Mouse (Mus musculus) MEL (cell line): ENCODE measurements at regions not wholly inside any gene's neighbourhood (a gene's known extent, or its start where the extent isn't known, plus 50 kb on each side); places are given as distances from the start of the nearest gene placed in this dataset.

Experiments
- DNase-seq: peaks from one replicate; pipeline ENCODE4 v3.0.0; 2011; ENCODE audit warnings: low read depth, low spot score
- H3K27ac ChIP-seq: 2 replicates; pipeline ENCODE4 v1.5.1; 2012; ENCODE audit warnings: low read depth, mild to moderate bottlenecking, control low read depth, low read length, moderate library complexity; ENCODE audit not compliant: control insufficient read depth
- H3K27me3 ChIP-seq, 2 experiments: fragments of 150-350 bp in 1 of 2; sonication (generic) in 1 of 2; 2 replicates each; pipeline ENCODE4 v1.6.1; 2012; ENCODE audit warnings: low read length in 2 of 2, mild to moderate bottlenecking in 2 of 2, improper control_type of control experiment in 1 of 2, moderate library complexity in 1 of 2; ENCODE audit not compliant: insufficient read depth in 2 of 2, control insufficient read depth in 1 of 2
- H3K36me3 ChIP-seq, 2 experiments: 2 replicates each; pipeline ENCODE4 v1.6.1; 2012 to 2014; ENCODE audit warnings: low read length in 2 of 2, improper control_type of control experiment in 1 of 2, inconsistent platforms in 1 of 2, mild to moderate bottlenecking in 1 of 2; ENCODE audit not compliant: insufficient read depth in 2 of 2, control insufficient read depth in 1 of 2
- H3K4me1 ChIP-seq, 2 experiments: fragments of 150-350 bp in 1 of 2; sonication (generic) in 1 of 2; 2 replicates each; pipeline ENCODE4 v1.6.1; 2012; ENCODE audit warnings: low read length in 2 of 2, improper control_type of control experiment in 1 of 2, mild to moderate bottlenecking in 1 of 2; ENCODE audit not compliant: insufficient read depth in 2 of 2, control insufficient read depth in 1 of 2
- H3K4me3 ChIP-seq, 2 experiments: fragments of 150-350 bp in 1 of 2; sonication (generic) in 1 of 2; 2 replicates each; pipeline ENCODE4 v1.5.1; 2012; ENCODE audit warnings: low read depth in 2 of 2, low read length in 2 of 2, mild to moderate bottlenecking in 2 of 2, moderate library complexity in 2 of 2, control low read depth in 1 of 2, improper control_type of control experiment in 1 of 2; ENCODE audit not compliant: control insufficient read depth in 1 of 2, insufficient read depth in 1 of 2
- H3K79me2 ChIP-seq: 2 replicates; pipeline ENCODE4 v1.6.1; 2012; ENCODE audit warnings: mild to moderate bottlenecking, low read length, moderate library complexity; ENCODE audit not compliant: control insufficient read depth, poor library complexity, insufficient read depth
- H3K9ac ChIP-seq: 2 replicates; pipeline ENCODE4 v1.6.1; 2012; ENCODE audit warnings: low read depth, mild to moderate bottlenecking, control low read depth, low read length, moderate library complexity; ENCODE audit not compliant: control insufficient read depth, poor library complexity, severe bottlenecking
- H3K9me3 ChIP-seq: fragments of 150-350 bp; sonication (generic); replicated peaks from 2 replicates; pipeline ENCODE4 v1.6.1; 2012; ENCODE audit warnings: mild to moderate bottlenecking, low read length, improper control_type of control experiment, moderate library complexity; ENCODE audit not compliant: insufficient read depth
- CHD2 ChIP-seq: IDR thresholded peaks from 2 replicates; pipeline ENCODE4 v1.6.1; 2011; ENCODE audit warnings: low read length, improper control_type of control experiment
- E2F4 ChIP-seq: IDR thresholded peaks from 2 replicates; pipeline ENCODE4 v1.6.1; 2011; ENCODE audit warnings: low read depth, low read length, improper control_type of control experiment, borderline replicate concordance
- ELF1 ChIP-seq: IDR thresholded peaks from 2 replicates; pipeline ENCODE4 v1.6.1; 2014; ENCODE audit warnings: low read depth, mild to moderate bottlenecking, inconsistent platforms, low read length, improper control_type of control experiment, moderate library complexity
- ETS1 ChIP-seq: IDR thresholded peaks from 2 replicates; pipeline ENCODE4 v1.6.1; 2012; ENCODE audit warnings: low read depth, mild to moderate bottlenecking, inconsistent platforms, low read length, improper control_type of control experiment, moderate library complexity
- GABPA ChIP-seq: IDR thresholded peaks from 2 replicates; pipeline ENCODE4 v1.6.1; 2012; ENCODE audit warnings: low read depth, mild to moderate bottlenecking, inconsistent platforms, low read length, improper control_type of control experiment, moderate library complexity
- MAX ChIP-seq: IDR thresholded peaks from 2 replicates; pipeline ENCODE4 v1.6.1; 2011; ENCODE audit warnings: low read length, improper control_type of control experiment
- MEF2A ChIP-seq: IDR thresholded peaks from 2 replicates; pipeline ENCODE4 v1.6.1; 2014; ENCODE audit warnings: low read depth, mild to moderate bottlenecking, inconsistent platforms, low read length, improper control_type of control experiment; ENCODE audit not compliant: poor library complexity, insufficient replicate concordance, severe bottlenecking; ENCODE audit errors: extremely low read depth
- MYB ChIP-seq: IDR thresholded peaks from 2 replicates; pipeline ENCODE4 v1.6.1; 2011; ENCODE audit warnings: mild to moderate bottlenecking, low read depth, low read length, improper control_type of control experiment
- NRF1 ChIP-seq: IDR thresholded peaks from 2 replicates; pipeline ENCODE4 v1.6.1; 2014; ENCODE audit warnings: low read depth, mild to moderate bottlenecking, inconsistent platforms, low read length, improper control_type of control experiment, moderate library complexity; ENCODE audit not compliant: poor library complexity, insufficient read depth, severe bottlenecking
- POLR2AphosphoS5 ChIP-seq: IDR thresholded peaks from 2 replicates; pipeline ENCODE4 v1.6.1; 2012; ENCODE audit warnings: low read depth, borderline replicate concordance, mild to moderate bottlenecking, inconsistent platforms, low read length, moderate library complexity, mixed read lengths
- RCOR1 ChIP-seq: IDR thresholded peaks from 2 replicates; pipeline ENCODE4 v1.6.1; 2012; ENCODE audit warnings: low read depth, mild to moderate bottlenecking, inconsistent platforms, low read length, improper control_type of control experiment
- TBP ChIP-seq: IDR thresholded peaks from 2 replicates; pipeline ENCODE4 v1.8.0; 2011; ENCODE audit warnings: low read depth, low read length, improper control_type of control experiment
- UBTF ChIP-seq: IDR thresholded peaks from 2 replicates; pipeline ENCODE4 v1.6.1; 2012; ENCODE audit warnings: low read depth, mild to moderate bottlenecking, inconsistent platforms, low read length, improper control_type of control experiment, moderate library complexity, borderline replicate concordance; ENCODE audit not compliant: insufficient read depth
- USF1 ChIP-seq: IDR thresholded peaks from 2 replicates; pipeline ENCODE4 v1.6.1; 2014; ENCODE audit warnings: low read depth, mild to moderate bottlenecking, inconsistent platforms, low read length, improper control_type of control experiment, moderate library complexity
- USF2 ChIP-seq, 2 experiments: IDR thresholded peaks; 2 replicates each; pipeline ENCODE4 v1.6.1; 2011 to 2012; ENCODE audit warnings: improper control_type of control experiment in 2 of 2, low read length in 2 of 2, borderline replicate concordance in 1 of 2, inconsistent platforms in 1 of 2, low read depth in 1 of 2, mild to moderate bottlenecking in 1 of 2; ENCODE audit not compliant: insufficient read depth in 1 of 2
- ZMIZ1 ChIP-seq: IDR thresholded peaks from 2 replicates; pipeline ENCODE4 v1.6.1; 2012; ENCODE audit warnings: low read depth, mild to moderate bottlenecking, inconsistent platforms, low read length, improper control_type of control experiment, moderate library complexity
- ZNF384 ChIP-seq: IDR thresholded peaks from 2 replicates; pipeline ENCODE4 v1.6.1; 2012; ENCODE audit warnings: low read depth, mild to moderate bottlenecking, inconsistent platforms, low read length, improper control_type of control experiment

GRCm38 (mm10) chr10:66889786-66890555 lies 206.0 kb upstream of the Jmjd1c start:
- TF ChIP-seq ZMIZ1 = no peak
- TF ChIP-seq GABPA = no peak
- no peak for TF ChIP-seq MAX
- no peak for TF ChIP-seq UBTF
- TF ChIP-seq POLR2AphosphoS5 = no peak
- TF ChIP-seq USF2 (IDR thresholded peaks at IDR 0.05; ENCODE audit: borderline replicate concordance in 1 of 2, insufficient read depth in 1 of 2, low read depth in 1 of 2, low read length in 2 of 2) = no peak
- no peak for TF ChIP-seq TBP
- no peak for TF ChIP-seq CHD2
- no peak for TF ChIP-seq E2F4
- TF ChIP-seq ETS1 = no peak
- TF ChIP-seq NRF1 = no peak
- TF ChIP-seq ELF1 = no peak
- no peak for TF ChIP-seq RCOR1
- TF ChIP-seq ZNF384 = no peak
- Histone ChIP-seq H3K9me3 (no peaks in the 10 kb centered on the region), H3K9ac (no peak overlapping the region), H3K4me1 (no peaks in the 10 kb centered on the region), H3K79me2 (no peaks in the 10 kb centered on the region), H3K36me3 (no peaks in the 10 kb centered on the region), H3K27ac (no peak overlapping the region), H3K27me3 (no peaks in the 10 kb centered on the region), H3K4me3 (no peak overlapping the region)
- DNase-seq = no peak

DNA sequence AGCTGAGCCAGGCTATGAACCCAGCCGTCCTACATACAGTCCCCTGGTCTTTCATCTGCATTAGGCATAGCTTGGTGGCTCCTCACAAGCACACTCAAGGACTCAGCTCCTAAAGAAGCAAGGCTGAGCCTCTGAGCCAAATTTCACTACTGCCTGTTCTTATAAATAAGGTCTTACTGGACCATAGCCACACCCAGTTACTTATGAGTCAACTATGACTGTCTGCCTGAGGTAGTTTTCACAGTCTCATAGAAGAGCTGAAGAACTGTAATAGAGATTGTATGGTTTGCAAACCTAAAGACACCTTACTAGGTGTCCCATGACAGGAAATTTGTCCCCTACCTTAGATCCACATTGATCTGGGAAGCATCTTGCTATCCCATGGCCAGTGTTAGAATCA lies 204.1 kb upstream of the Jmjd1c start:
- Histone ChIP-seq H3K9ac (no peak overlapping the region), H3K36me3 (no peaks in the 10 kb centered on the region), H3K4me3 (no peak overlapping the region), H3K4me1 (no peaks in the 10 kb centered on the region), H3K27me3 (no peaks in the 10 kb centered on the region), H3K9me3 (no peaks in the 10 kb centered on the region), H3K27ac (no peak overlapping the region), H3K79me2 (no peaks in the 10 kb centered on the region)
- TF ChIP-seq USF1 (no peak), MYB (no peak), MEF2A (no peak)
- DNase-seq = no peak
